Mouse (Mus musculus): ENCODE results near the gene Acot13.

Acot13 gene

DNA sequence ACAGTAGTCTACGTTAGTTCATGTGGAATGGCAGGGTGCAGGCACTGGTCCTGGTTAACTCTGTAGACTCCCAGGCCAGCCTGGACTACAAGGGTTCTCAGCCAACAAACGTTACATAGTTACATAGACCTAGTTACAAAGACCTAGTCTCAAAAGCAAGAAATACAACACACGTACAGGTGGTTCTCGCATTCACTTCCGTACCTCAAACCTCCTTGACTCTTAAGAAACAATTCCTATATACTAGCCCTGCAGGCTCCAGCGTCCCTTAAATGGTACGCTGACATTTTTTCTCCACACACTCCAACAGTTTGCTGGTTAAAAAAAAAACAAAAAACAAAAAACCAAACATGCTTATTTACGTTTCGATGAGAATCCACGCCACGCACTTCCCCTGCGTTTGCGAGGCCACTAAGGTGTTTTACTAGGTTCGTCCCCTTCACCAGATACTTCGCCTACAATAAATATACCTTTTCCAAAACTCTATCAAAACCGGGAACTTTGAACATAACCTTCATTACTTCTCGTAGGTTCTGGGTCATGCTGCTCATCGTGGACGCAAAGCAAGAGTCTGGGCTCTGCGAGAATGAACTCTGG lies 486 bp downstream of the Acot13 start:
- peak; percentile 19 for DNase-seq (ENCODE audit: low read depth)

DNA sequence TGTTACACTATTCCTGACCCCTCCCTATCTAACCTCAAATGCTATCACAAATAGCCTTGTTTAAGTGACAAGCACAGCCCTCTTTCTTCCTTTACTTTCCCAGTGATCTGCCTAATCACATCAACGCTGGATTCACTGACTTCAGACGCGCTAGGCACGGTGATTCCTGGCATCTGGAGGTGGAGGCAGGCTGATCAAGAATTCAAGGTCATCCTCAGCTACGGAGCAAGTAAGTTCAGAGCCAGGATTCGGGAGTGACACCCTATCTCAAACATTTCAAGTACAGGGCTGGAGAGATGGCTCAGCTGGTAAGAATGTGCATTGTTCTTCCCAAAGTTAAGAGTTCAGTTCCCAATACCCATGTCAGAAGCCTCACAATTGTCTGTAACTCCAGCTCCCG lies 5.2 kb downstream of the Acot13 start:
- no peak for DNase-seq (ENCODE audit: low read depth)

DNA sequence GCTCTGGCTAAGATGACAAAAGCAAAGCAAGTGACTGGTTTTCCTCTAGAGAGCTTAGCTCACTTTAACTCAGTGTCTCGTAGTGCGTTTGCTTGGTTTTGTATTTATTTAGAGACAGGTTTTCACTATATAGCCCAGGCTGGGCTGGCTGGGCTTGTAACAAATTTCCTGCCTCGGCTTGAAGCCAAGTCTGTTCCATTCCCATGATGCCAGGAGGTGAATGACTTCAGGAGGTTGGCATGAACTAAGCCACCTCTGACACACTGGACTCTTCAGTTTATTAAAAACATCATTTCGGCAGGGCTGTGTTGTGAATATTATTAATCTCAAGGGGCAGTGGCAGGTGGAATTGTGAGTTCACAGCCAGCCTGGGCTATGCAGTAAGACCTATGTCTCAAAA lies 5.8 kb downstream of the Acot13 start:
- peak; percentile 40 for DNase-seq (ENCODE audit: low read depth)

DNA sequence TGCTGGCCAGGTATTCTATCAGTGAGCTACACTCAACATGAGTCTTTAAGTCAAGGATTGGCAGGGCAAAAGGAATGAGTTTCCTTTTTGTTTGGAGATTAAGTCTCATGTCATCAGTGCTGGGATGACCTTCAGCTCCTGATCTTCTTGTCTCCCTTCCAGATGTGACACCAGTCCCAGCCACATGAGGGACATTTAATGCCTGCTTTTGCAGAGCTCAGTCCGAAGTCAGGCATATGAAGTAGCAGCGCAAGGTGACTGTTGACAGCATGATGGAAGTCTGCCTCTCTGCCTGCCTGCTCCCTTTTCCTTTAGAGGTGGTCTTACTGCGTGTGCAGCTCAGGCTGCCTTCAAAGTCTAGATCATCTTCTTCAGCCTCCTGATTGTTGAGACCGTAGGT lies 6.7 kb downstream of the Acot13 start:
- no peak for DNase-seq (ENCODE audit: low read depth)

DNA sequence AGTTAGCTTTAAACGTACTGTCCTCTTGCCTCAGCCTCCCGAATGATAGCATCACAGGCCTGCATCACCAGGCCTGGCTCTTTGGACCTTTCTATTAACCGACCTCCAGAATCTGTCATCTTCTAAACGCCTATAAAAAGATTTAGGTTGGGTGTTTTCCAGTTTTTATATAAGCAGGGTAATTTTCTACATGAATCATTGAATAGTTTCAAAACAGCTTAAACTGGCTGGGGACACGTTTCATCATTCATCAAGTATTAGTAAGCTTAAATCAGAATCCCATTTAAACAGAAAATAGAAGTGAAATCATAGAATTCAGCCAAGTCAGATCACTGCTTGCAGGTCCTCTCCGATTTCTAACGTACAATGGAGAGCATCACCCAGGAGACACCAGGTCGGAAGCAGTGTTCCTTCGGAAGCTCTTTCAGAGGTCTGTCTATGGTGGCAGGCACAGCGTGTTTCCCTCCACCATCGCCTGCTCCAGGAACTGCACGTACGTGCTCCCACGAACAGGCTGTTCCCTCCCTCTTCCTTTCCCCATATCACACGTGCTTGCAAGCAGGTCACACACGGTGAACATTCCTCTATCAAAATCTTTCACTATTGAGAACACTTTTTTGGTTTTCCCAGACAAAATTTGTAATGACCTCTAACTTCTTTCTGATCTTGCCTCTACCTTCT lies 8.5 kb downstream of the Acot13 start:
- peak; percentile 70 for DNase-seq (ENCODE audit: low read depth)

DNA sequence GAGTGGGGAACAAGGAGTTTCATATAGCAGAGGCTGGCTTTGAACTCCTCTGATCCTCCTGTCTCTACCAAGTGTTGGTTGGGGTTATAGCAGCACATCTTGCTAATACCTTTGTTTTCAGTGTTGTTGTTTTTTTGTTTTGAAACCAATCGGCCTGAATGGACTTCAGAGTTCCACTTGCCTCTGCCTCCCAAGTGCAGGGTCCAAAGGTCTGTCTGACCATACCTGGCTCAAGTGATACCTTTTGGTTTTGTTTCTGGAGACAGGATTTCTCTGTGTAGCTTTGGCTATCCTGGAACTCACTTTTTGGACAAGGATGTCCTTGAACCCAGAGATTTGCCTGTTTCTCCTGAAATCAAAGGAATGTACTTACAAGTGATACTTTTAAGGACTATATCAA lies 11.4 kb downstream of the Acot13 start:
- DNase-seq (ENCODE audit: low read depth), result no peak

DNA sequence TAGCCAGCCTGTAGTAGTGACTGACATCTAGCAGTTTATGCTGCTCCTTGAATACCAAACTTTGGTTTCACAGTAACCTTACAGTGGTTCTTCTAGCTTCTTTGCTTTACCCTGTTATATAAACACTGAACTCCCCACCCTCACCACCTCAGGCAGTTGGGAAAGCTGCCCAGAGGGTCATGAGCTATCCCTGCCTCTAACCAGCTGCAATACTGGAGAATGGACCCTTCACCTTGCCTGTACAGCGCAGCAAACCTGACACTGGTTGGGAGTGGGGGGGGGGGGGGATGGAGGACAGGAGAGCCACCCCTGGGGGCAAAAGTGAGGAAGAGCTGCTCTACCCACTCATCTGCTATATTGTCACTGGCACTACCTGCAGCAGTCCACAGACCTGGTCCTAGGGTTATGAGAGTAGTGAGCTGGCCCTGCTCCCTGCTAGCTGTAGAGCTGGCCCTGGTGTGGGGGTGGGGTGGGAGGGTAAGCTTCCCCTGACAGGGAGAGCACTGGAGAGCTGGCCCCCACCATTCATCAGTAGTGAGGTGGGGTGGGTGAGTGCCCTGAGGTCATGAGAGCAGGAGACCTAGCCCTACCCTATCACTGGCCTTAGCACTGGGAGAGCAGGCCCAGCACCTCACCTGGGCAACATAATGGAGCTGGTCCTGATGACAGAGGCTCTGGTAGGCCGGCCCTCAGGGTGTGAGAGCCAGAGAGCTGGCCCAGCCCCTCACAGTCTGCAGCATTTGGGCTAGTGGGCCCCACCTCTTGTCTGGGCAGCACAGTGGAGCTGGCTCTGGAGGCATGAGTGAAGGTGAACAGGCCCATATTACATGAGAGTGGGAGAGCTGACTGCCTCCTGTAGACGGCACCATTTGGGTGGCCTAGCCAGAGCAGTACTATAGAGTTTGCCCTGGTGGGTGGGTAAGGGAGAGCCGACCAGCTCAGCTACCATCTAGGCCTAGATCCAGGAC lies 14.9 kb downstream of the Acot13 start:
- peak; percentile 37 for DNase-seq (ENCODE audit: low read depth)

DNA sequence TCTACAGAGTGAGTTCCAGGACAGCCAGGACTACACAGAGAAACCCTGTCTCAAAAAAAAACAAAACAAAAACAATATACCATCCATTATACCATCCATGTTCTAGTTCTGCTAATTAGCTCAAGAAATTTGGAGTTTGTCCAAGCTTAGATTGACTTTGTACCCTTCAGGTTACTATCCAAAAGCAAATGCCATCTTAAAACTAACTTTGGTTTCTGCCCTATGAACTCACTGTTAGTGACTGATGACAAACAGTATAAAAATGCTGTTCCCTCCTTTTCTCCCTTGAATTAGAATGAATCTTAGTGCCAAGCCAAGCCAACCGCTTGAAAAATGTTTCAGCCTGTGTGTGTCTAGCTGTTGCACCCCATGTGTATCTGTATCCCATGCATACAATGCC lies 16.7 kb downstream of the Acot13 start:
- no peak for DNase-seq (ENCODE audit: low read depth)

DNA sequence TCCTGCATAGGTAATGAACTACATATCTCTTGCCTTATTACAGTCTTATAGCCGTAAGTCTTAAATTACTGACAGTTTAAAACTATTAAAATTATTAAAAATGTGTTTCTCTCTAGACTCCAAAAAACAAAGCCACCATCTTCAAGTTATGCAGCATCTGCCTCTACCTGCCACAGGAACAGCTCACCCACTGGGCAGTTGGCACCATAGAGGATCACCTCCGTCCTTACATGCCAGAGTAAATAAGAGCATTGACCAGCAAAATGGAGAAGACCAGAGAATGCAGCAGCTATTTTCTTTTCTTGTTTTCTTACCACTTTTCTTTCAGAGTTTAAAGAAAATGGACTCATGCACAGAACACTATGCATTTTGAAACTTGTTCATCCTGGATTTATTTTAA lies 18.8 kb downstream of the Acot13 start:
- DNase-seq (ENCODE audit: low read depth), result no peak

DNA sequence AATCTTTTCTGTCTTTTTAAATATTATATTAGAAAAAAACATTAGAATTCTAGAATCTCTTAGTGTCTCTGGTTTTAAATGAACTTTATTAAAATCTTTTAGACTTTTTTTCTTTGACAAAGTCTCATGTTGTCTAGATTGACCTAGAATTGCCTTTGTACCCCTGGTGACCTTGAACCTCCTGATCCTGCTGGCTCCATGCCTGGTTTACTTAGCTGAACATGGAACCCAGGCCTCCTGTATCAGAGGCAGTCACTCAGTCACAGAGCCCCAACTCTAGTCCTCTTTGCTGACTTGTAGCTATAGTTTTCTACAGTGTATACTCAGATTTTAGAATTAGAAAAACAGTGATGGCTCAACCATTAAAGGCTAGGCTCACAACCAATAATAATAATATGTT lies 25.3 kb downstream of the Acot13 start:
- DNase-seq (ENCODE audit: low read depth), result no peak

DNA sequence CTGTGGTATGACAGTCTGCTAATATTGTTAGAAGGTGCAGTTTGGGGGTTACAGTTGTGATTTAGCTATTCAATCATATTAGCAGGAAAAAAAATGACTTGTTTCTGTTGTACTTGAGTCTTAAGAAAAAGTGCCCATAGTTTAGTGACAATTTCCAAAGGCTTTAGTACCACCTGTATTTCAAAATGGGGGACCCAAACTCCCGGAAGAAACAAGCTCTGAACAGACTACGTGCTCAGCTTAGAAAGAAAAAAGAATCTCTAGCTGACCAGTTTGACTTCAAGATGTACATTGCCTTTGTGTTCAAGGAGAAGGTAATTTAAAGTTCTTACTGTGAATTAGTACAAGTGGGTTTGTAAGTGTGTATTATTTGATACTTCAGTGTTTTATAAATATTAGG lies 28.1 kb downstream of the Acot13 start:
- no peak for DNase-seq (ENCODE audit: low read depth)

DNA sequence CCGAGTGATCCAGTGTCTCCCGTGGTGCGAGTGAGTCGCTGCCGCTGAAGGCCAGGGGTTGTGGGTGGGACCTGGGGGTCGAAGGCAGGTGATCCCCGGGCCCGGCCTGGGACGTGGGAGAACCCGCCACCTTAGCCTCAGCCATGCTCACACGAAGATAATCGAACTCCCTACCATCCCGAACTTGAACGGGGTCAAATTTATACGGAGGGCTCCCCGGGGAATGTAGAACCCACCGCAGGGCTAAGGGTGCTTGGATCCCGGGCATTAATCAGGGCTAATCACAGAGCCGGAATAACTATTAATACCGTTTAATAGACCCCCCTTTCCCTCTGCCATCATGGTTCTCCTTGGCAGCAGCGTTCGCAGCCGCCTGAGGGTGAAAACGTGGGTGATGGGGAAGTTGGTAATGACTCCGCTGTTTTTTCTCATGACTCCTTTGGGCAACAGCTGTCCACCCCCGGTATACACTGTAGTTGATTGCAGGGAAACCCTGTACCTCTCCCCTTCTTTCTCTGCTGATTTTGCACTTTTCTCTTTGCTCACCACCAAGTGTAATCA lies 29.1 kb downstream of the Acot13 start:
- DNase-seq (ENCODE audit: low read depth), result peak; percentile 55

DNA sequence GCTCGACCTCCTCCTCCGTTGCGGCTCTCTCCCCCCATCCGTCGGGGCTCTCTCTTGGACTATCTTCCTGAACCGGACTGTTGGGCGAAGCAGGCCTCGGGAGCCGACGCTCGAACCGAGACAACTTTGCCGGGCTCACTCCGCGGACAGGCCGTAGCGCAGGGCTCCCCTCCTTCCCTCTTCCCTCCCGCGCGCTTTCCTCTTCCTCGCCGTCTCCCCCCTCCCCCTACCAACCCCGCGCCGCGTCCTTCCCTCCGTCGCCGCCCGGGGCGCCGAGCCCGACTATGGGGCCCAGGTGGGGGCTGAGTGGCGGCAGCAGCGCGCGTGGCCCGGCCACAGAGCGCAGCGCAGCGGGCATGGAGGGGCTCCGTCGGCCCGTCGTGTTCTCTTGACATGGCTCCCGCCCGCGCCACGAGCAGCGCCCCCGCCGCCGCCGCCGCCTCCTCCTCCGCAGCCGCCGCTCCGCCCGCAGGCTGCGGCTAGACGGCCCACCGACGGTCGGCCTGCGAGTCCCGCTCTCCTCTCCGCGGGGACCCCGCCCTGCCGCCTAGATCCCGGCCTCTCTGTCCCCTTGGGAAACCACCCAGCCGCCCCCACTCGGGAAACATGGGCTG lies 29.9 kb downstream of the Acot13 start, which contains the start of gene BC005537:
Gene BC005537, plus strand, starts transcription at position 350 of the 614 bp plus-strand sequence.
- DNase-seq (ENCODE audit: low read depth), result peak; percentile 72

DNA sequence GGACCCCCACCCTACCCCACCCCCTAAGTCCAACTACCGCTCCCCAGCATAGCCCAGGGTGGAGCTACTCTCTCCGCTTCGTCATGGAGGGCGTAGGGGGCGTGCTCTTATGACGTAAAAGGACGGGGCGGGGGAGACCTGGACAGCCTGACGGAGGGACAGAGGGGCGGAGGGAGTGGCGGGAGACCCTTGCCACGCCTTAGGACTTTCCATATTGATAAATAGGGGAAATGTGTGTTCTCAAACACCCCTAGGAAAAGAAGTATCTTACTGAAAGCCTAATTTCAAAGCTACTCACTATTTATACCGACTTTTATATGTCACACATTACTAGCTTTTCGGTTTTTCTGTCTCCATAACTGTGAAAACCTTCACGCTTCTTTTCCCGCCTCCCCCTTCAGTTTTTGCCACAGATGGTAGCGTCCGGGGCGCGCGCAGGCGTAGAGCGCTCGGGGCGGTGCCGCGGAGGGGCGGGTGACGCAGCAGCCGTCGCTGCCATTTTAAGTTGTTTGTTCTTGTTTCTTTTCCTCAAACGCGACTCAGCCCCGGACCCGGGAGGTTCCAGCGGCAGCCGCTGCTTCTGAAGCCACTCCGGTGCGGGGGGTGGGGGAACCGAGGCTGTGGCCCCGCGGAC lies 30.5 kb downstream of the Acot13 start:
- peak; percentile 95 for DNase-seq (ENCODE audit: low read depth)

DNA sequence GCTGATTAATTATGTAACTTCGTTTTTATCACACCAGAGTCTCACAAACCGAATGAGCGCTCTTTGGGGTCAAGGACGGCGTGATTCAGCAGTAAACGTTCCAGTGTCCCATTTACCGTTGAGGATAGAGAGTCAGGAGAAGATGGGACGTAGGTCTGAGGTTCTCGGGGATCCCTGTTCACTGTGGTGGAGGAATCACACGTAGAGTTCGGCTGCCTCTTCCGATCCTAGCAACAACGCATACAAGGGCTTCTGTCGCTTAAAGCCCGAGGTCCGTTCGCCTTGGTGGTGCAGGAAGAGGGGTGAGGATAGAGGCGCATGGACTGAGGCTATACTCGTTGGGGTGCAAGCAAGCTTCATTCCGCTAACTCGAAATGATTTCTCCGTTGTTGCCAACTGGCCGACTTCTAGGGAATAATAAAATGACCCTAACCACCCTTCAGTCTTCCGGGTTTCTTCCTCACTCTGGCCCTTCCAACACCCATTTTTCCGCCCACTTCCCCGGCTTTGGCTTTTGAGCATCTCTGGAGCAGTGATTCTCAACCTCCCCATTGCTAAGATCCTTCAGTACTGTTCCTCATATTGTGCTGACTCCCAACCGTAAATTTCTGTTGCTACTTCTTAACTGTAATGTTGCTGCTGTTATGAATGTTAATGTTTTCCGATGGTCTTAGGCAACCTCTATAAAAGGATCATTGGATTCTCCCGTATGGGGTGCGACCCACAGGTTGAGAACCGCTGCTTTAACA lies 31.2 kb downstream of the Acot13 start:
- peak; percentile 48 for DNase-seq (ENCODE audit: low read depth)

DNA sequence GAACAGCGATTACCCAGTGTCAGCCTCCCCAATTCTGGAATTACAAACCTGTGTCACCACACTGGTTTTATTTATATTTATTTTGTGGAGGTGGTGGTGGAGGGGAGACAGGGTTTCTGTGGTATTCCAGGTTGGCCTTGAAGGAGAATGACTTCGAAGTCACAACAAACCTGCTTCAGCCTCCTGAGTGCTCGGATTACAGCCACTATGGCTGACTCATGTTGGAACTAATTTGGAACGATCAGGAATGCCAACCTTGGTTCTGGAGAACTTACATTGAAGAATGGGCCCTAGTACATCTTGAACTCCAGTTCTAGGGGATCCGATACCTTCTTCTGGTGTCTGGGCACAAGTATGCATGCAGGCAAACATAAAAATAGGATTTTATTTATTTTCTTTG lies 32.0 kb downstream of the Acot13 start:
- peak; percentile 23 for DNase-seq (ENCODE audit: low read depth)

DNA sequence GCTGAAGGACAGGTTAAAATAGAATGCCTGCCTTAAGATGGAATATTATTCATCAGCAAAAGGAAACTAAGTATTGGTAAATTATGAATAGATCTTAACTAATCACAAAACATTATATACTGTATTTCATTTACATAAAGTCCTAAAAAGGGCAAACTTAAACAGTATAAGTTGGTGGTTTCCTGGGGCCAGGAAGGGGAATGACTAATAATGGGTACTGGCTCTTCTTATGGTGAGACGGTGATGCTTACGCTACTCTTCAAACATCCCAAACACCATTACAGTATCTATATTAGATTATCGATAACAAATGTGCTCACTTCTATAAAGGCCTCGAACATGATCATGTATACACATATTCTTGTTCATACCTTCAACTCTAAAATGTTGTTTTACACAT lies 32.7 kb downstream of the Acot13 start:
- no peak for DNase-seq (ENCODE audit: low read depth)

DNA sequence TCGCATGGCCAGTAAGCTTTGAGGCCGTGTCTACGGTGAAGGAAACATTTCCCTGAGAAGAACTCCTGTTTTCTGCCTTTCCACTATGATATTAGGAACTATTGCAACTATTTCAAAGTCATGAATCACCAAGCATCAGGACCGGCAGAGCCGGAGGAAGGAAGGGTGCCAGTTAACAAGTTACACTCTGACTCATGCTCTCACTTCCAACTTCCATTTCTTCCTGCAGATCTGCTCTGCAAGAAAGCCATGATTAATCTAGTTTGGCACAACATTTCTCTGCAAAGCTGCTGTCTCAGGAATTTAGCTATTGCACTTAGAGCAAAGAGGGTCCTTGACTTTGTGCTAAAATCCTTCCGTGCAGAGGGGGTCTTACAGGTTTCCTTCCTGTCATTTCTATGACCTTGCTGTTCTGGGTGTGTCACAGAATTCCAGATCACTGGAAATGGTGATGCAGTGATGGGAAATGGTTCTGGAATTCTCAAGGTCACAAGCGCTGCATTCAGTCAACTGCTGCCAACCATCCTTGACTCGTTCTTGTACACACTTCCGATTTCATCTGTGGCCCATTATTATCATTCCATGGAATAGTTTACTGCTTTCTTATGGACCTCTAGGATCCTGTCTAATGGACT lies 38.8 kb downstream of the Acot13 start:
- peak; percentile 87 for DNase-seq (ENCODE audit: low read depth)

DNA sequence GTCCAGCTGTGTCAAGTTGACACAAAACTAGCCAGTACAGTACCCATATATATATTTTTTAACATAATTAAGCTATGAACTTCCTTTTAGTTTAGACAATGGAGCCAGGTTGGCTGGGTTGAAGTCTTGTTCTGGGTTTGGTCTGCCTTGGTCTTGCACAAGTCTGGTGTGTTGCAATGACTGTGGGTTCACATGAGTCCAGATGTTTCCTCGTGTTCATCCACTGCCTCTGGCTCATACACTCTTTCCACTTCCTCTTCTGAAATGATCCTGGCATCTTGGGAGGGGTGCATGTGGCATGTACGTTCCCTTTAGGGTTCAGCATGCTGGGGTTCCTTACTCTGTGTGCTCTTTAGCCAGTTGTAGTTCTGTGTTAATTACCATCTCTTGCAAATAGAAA lies 40.0 kb downstream of the Acot13 start:
- DNase-seq (ENCODE audit: low read depth), result peak; percentile 78

DNA sequence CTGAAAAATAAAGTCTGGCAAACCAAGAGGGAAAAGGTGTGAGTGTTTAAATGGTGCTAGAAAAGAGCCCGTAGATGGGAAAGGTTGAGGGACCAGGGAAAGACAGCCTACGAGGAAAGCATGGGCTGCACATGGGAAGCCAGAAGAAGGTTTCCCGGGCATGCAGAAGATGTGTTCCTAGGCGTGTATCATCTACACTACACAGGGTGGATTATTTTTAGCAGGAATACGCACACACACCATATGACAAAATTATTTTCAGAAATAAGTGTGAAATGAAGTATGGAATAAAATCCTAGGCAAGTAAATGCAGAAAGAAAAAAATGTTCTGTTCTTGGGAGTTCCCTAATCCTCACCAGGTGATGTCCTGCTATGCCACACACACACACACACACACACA lies 43.9 kb downstream of the Acot13 start:
- no peak for DNase-seq (ENCODE audit: low read depth)
